Mouse (Mus musculus): Measurements from ENCODE around the gene Il1r2.

Il1r2 gene

GRCm38 (mm10) chr1:40132721-40133120 is 58.8 kb downstream of the Il1r2 start:
- no peak for DNase-seq

GRCm38 (mm10) chr1:40133567-40133966 is 59.7 kb downstream of the Il1r2 start:
- DNase-seq, result no peak

- DNase-seq, result no peak
These were observed 66.1 kb downstream of the Il1r2 start for GRCm38 (mm10) chr1:40139798-40140532.

GRCm38 (mm10) chr1:40156096-40156495 is 82.2 kb downstream of the Il1r2 start:
- no peak for DNase-seq

- DNase-seq, result no peak
These were observed 89.5 kb downstream of the Il1r2 start for GRCm38 (mm10) chr1:40163329-40163917.

GRCm38 (mm10) chr1:40164331-40164730 is 90.5 kb downstream of the Il1r2 start:
- no peak for DNase-seq

GRCm38 (mm10) chr1:40167585-40167984 is 93.7 kb downstream of the Il1r2 start:
- DNase-seq, result no peak

- DNase-seq, result no peak
These were observed 98.0 kb downstream of the Il1r2 start for GRCm38 (mm10) chr1:40171878-40172277.

- no peak for DNase-seq
These were observed 100.3 kb downstream of the Il1r2 start for GRCm38 (mm10) chr1:40174146-40174545.
